Mouse (Mus musculus): ENCODE measurements around the gene Zfp692.
"Not testable (repeated sequence)": the region's sequence is repeated elsewhere in the genome, so short reads cannot be mapped to it uniquely, and the experiment has no call there.

Gene Zfp692

DNA sequence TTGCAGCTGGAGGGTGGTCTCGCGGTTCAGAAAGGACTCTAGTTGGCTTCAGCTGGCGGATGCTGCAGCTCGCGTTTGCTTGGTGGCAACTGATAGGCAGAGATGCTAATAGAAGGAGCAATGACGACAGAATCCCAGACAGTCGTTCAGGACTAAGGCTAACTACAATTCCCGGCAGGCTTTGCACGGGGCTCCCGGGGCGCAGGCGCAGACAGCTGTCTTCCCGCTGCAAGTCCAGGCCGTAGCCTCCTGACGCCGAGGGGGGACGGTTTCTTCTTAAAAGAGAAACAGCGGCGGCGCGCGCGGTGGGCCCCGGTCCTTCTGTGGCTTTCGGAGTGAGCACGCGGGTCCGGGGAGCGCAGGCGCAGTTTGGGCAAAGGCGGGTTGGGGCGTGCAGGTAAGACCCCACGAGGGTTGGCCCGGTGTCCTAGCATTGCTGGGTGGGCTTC lies at the start of gene Zfp692:
Gene Zfp692 (plus strand): TSS at position 210 of the 449 bp plus-strand sequence.
- DNase-seq (ENCODE audit: low read depth, low spot score) = peak; percentile 88

DNA sequence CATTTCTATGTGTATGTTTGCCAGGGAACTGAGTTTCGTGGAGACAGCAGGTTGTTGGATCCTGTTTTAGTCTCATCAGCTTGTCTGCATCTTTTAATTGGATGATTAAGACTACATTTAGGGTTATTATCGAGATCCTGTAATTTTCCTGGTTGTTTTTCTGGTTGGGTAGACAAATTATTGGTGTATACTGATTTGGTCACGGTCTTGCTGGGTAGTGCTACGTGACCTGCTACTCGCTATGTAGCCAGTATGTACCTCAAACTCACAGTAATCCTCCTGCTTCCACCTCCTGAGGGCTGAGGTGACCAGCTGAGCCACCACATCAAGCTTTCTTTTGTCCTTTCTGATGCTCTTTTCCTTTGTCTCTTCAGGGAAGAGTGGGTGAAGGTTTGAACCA lies 49.1 kb upstream of the Zfp692 start:
- no peak for DNase-seq (ENCODE audit: low read depth, low spot score)

DNA sequence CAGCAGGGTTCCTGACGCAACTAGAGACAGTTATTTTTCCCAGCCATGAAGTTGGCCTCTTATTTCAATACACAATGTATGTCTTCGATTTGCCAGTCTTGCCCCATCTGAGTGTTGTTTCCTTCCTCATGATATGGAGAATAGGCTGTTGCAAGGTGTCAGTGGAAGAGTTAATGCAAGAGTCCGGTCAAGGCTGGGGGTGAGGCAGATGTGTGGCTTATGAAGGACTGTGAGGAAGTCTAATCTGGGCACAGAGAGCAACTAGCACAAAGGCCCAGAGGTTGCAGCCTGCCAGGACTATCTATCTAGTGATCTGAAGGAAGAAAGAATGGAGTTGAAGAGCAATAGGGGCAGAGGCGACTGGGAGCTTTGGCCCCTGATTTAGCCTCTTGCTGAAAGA lies 46.7 kb upstream of the Zfp692 start:
- no peak for DNase-seq (ENCODE audit: low read depth, low spot score)

DNA sequence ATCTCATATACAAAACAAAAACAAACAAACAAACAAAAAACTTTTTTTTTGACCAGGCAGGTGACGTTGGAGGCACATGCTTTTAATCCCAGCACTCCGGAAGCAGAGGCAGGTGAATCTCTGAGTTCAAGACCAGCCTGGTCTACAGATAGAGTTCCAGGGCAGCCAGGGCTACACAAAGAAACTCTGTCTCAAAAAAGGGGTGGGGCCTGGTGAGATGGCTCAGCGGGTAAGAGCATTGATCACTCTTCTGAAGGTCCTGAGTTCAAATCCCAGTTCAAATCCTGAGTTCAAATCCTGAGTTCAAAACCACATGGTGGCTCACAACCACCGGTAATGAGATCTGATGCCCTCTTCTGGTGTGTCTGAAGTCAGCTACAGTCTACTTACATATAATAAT lies 45.0 kb upstream of the Zfp692 start:
- DNase-seq (ENCODE audit: low read depth, low spot score) = no peak

DNA sequence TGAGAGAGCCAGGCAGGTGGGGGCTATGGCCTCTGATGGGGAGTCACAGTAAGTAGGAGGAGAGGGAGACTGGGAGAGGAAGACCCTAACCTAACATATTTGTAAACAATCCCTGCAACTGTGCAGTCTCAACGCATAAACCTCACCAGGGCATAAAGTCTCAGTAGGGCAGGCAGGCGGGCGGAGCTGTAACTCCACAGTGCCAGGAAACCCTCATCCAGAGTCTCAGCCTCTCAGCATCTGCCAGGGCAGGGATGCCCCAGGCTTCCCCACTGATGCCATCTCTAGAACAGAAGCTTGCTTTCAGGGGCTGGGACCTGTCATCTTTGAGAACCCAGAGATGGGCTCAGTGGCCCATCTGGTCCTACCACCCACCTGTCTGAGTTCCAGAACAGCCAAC lies 44.5 kb upstream of the Zfp692 start:
- DNase-seq (ENCODE audit: low read depth, low spot score) = no peak

DNA sequence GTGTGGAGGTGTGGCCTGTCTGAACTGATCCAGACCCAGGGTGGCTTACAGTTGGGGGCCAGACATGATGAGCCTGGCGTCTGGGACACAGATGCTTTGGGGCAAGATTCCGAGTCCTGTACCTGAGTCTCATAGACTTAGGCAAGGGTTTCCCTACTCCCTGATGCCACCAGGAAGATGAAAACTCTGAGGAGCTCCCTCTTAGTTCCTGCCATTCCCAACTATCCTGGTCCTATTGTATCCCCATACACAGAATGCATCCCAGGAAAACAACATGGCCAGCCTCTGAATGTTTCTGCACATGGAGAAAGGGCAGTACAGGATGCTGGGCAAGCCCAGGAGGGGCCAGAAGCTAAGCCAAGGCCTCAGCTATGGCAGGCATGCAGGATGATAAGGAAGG lies 43.4 kb upstream of the Zfp692 start:
- no peak for DNase-seq (ENCODE audit: low read depth, low spot score)

DNA sequence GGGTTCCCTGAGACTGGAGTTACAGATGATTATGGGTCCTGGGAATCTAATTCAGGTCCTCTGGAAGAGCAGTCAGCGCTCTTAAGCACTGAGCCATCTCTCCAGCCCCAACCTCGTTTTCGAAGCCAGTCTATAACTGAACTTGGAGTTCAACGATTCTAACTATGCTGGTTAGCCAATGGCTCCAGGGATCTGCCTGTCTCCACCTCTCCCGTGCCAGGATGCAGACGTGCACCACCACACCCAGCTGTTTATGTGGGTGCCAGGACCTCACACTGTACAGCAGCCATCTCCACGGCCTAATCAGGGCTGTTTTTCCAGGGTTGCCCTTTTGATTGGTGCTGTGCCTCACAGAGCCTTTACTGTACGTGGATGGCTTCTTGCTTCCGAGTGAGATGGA lies 42.3 kb upstream of the Zfp692 start:
- no peak for DNase-seq (ENCODE audit: low read depth, low spot score)

DNA sequence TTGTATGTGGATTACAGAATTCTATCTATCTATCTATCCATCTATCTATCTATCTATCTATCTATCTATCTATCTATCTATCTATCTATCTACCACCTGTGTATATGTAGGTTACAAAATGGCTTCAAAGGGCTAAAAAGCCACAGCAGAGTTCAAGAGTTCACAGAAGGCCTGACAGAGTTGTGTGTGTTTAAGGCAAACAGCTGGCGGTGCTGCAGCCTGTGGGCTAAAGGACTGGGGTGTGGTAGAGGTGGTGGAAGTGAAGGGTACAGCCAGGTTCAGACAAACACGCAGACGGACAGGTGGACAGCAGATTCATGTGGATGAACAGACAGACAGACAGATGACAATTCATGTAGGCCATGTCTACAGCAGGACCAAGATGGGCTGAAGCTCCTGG lies 38.6 kb upstream of the Zfp692 start:
- no peak for DNase-seq (ENCODE audit: low read depth, low spot score)

DNA sequence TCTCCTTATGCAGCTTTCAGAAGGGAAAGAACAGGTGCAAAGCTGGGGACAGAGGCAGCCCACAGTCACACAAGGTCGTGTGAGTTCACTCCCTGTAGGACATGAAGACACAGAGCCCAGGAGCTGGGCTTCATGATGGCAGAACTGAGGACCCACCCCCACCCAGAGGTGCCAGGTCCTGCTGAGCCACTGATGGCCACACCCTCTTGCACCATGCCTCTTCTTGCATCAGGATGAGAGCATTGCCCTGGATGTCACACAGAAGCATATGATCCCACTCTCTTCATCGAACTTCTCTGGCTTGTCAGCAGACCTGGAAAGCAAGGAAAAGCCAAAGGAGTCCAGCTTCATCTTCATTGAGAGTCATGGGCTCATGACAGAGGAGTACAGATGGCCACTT lies 32.3 kb upstream of the Zfp692 start, which contains the start of gene 4930438A08Rik:
Gene 4930438A08Rik (plus strand): TSS at position 228 of the 400 bp plus-strand sequence.
- no peak for DNase-seq (ENCODE audit: low read depth, low spot score)

DNA sequence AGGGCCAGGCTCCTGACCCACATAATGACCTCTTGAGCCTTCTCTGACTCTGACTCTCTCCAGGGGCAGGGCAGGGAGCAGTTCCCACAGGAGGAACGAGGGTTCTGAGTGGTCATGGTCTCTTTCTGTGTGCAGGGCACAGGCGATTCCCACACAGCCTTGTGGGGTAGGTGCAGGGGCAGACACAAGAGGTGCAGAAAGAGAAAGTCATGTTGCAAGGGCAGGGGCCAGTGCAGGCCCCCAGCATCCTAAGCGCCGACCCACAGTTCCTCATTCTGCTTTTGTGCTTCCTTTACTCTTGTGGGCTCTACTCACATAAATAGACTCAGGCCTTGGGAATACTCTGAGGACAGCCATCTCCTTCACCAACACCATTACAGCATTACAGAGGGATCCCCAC lies 31.1 kb upstream of the Zfp692 start:
- DNase-seq (ENCODE audit: low read depth, low spot score) = no peak

DNA sequence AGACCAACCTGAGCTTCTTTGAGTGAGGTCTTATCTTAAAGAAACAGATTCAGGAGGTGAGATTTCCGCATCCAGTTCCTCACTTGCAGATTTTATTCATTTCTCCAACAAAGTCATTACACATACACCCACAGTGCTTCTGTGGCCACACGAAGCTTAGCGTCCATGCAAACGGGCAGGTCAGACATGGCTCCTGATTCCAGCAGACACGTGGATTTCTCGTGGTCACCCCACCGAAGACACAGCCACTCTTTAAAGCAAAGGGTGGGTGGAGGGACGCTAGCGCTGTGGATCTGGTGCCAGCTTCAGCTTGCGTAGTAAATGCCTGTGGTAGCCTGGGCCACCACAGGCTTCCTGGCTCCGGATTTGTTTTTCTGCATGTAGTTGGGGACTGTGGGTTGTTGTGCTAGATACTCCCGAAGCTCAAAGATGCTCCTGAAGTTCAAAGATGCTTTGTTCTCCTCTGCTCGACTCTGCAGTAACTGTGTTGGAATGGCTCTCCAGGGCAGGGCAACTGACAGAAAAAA lies 24.8 kb upstream of the Zfp692 start:
- DNase-seq (ENCODE audit: low read depth, low spot score) = no peak

DNA sequence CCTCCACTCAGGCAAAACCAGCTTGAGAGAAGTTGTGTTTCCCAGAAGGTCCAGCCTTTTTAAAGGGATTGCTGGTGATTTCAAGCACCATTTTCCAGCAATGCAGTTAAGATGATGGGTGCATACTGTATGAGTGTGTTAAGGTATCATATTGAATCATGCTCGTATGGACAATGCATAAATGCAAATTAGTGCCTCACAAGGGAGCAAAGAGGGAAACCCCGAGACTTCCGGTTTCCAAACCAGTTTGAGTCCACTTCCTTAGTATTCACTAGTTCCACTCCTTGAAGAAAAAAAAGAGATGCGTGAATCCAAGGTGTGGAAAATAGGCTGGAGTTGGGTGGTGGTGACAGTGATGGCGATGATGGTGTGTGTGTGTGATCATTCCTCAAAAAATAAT lies 24.4 kb upstream of the Zfp692 start:
- no peak for DNase-seq (ENCODE audit: low read depth, low spot score)

DNA sequence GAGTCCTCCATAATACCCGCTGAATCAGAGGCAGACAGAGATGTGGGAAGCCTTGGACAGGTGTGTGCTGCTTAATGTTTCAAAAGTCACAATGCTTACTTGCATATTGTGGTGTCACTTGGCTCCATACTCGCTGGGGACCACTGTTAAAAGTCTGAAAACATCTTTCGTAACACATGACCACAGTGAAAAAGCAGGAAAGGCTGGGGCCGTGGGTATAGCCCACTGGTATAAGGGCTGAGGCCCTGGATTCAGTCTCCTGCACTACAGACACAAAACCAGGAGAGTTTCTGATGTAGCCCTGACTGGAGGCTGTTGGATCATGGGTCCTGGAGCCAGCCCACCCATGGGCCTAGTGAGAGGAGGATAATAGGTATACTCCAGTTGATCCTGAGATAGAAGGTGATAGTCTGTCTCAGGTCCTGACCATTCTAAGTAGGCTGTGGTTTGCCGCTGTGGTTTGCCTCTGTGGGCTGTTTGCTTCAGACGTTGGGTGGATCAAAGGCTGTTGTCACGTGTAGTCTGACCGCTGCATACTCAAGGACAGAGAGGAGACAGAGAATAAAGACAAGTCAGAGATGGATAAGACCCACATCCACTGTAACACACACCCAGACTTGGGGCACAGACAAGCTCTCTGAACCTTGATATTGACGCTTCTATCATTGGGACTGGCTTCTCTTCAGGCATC lies 16.7 kb upstream of the Zfp692 start:
- no peak for DNase-seq (ENCODE audit: low read depth, low spot score)

DNA sequence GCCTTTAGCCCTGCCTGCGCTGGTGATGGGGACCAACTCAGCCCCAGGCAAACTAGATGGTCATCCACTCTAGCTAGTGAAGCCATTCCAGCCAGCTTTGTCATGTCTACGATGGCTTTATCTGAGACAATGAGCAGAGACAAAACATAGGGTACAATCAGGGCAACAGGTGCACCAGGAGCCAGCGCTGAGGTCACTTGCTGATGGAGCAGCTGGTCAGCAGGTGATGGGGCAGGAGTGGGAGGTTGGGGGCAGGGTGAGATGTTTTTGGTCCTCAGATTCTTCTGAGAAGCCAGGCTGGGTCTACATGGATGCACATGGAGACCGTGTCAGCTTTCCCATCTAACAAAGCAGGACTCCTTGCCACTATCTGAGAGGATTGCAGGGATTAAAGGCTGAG lies 16.1 kb upstream of the Zfp692 start:
- DNase-seq (ENCODE audit: low read depth, low spot score) = no peak

DNA sequence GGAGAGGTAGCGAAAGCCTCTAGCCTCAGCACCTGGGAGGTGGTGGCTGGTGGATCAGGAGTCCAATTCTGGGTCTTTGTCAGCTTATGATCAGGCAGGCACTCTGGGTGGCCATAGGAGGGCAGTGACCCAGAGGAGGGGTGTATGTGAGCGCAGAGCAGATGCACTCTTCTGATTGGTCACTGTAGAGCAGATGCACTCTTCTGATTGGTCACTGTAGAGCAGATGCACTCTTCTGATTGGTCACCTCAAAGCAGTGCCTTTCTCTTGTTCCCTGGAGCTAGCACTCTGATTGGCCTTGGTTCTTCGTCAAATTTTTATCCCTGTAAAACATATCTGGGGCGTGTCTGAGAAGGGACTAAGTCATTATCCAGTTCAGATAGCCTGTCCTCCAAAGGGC lies 14.1 kb upstream of the Zfp692 start:
- DNase-seq (ENCODE audit: low read depth, low spot score) = no peak

DNA sequence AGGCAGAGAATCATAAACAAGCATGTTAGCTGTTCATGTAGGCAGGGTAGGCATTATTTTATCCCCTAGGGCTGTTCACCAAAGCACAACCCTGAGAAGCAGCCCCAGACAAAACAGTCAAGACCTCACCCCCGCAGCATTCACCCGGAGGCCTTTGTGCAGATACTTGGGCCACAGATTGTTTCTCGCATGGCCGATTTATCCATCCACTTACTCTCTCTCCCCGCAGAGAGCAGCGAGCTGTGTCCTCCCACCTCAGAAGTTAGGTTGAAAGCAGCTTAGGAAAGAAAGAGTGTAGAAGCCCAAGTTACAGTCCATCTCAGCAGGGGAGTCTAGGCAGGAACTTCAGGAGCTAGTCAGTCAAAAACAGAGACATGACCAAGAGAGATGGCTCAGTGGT lies 9.5 kb upstream of the Zfp692 start:
- no peak for DNase-seq (ENCODE audit: low read depth, low spot score)

DNA sequence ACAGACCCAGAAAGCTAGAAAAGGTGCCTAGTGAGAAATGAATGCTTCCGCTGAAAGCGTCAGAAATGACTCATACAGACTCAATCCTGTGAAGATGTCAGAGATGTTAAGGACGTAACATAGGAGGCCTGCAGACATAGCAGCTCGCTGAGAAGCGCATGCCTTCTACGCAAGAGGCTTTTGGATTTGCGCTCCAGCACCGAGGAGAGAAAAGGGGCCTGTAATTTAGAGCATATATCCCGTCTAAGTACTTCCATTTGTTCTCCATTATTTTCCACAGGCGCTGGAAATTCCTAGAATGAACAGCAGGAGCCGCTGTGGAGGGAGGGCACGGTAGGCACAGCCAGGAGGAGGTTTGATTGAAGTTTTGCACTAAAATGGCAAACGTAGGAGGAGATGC lies 5.8 kb upstream of the Zfp692 start:
- DNase-seq (ENCODE audit: low read depth, low spot score) = peak; percentile 59

DNA sequence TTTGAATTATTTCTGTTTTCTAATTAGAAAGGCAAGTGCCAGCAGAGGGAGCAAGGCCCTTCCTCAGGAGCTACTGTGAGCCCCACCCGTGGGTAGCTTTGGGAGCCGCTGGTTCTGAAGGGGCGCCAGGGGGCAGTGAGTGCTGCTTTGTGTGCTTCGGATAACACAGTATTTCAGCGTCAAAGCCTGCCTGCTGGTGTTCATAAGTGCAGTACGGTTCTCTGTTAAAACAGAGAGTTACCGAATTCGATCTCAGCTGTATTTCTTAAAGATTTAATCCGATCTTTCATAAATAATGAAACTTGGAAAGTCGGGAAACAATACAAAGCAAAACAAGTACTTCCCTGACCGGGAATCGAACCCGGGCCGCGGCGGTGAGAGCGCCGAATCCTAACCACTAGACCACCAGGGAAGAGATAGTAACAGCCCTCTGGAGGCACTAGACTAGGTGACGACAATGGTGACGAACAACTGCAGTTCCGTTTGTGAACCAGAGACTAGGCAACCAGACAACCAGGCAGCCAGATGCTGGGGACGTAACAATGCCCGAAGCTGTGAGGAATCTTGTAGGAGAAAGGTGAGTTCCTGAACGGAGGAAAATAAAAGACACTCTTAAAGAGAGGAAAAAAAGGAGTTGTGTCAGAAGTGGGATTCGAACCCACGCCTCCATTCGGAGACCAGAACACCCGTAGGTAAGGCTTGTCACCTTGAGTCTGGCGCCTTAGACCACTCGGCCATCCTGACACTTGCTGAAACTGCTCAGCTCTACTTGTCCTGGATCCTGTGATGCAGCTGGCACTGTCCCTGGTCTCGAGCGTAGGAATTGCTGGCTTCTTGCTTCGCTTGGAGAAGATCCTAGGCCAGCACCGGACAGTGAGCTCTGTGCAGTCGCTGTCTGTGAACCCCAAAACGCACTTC lies 4.8 kb upstream of the Zfp692 start:
- peak; percentile 93 for DNase-seq (ENCODE audit: low read depth, low spot score)

DNA sequence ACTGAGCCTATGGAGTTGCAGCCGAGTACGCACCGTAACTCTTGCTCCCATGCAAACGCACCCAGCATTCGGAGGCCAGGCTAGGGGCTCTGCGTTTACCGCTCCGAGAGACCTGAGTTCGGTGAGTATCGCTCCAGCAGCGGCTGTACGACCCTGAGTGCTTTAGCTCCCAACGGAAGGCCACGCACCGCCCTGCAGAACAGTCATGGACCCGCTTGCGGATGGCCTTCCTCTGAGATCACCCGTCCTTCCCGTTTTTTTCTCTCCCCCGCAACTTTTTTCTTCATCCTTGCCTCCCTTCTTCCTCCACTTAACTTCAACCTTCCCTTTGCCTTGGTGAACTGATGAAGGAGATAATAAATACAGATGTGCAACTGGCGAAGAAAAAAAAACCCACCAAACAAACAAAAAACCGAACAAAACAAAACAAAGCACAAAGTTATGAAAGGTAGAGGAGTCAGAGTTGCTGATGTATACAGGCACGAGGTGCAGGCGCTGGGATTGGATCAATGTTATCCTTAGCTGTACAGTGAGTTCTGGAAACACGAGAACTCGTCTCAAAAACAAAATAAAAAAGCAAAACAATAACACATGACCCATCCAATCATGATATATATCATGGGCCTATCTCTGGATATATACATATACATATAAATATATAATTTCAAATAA lies 4.0 kb upstream of the Zfp692 start:
- no peak for DNase-seq (ENCODE audit: low read depth, low spot score)

DNA sequence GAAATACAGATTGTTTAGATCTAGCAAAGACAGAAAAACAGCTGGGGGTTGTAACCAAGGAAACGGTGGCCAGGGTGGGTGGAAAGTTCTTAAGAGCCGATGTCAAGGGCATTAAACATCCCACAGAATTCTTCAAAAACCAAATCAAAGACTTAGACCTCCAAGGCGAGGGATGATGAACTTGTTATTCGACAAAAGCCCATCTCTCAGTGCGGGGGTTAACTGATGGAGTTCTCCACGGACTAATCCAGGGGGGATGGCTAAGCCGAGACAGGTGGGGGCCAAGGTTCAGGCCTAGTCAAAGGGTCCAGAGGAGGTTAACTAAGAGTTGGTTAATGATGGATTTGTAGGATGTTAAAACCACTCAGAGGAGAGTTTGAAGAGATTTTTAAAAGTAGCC lies 3.3 kb upstream of the Zfp692 start:
- DNase-seq (ENCODE audit: low read depth, low spot score) = no peak

DNA sequence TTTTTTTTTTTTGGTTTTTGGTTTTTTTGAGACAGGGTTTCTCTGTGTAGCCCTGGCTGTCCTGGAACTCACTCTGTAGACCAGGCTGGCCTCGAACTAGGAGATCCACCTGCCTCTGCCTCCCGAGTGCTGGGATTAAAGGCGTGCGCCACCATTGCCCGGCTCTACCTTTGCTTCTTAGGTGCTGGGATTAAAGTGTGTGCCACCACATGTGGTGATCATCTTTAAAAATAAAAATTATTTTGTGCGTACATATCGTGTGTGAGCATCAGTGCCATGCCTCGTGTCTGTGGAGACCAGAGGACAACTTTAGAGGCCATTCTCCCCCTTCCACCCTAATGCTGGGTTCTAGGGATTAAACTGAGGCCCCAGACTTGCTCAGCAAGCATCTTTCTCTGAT lies 1.6 kb upstream of the Zfp692 start:
- DNase-seq (ENCODE audit: low read depth, low spot score) = not testable (repeated sequence)

DNA sequence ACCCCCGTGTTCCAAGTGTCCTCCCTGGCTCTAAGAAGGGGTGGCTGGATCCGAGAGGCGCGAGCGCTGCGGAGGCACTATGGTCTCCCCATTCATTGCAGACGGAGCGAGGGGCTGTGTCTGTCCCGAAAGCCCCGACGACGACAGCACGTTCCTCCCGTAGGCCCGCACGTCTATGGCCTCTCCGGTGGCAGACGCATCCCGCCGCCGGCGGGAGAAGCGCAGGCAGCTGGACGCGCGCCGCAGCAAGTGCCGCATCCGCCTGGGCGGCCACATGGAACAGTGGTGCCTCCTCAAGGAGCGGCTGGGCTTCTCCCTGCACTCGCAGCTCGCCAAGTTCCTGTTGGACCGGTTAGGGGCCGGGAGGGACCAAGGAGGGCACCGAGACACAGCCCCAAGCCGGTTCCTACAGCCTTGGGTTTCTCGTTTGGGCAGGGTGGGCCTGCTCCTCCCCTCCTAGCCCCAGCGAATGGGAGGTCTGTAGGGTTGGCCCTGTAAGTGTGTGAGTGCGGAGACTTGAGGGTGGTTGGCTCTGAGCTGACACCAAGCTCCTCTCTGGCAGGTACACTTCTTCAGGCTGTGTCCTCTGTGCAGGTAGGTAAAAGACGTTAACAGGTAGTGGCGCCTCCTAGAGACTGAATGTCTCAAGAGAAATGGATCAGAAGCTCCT lies 677 bp downstream of the Zfp692 start:
- no peak for DNase-seq (ENCODE audit: low read depth, low spot score)
